Mouse (Mus musculus): ENCODE results near the gene Traf4. TPM values are rescaled to one million over a fixed set of nuclear protein-coding genes. Genes with fewer than 3 reads are reported as not detected.

Gene Traf4
- polyA plus RNA-seq, 1 experiment from 2014 or later: 53.8 TPM

DNA sequence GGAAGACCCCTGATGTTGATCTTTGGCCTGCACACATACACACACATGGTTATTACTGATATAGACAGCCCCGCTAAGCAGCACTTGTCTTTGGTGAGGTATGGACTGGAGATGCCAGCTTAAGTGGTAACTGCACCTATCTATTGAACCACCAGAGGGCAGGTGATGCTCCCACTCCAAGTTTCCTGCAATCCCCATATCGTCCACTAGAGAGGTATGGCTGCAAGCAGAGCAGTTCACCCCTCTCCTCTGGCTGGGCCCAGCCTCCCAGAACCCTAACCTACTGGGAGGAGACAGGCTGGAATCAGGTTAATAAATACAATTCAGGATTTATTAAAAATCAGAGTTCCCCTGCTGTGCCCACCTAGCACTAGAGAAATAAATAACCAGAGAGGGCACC, 6.3 kb downstream of the Traf4 start:
- DNase-seq (ENCODE audit: low spot score): peak; percentile 68
- H3K9ac ChIP-seq (ENCODE audit: low read depth, low read length): no peak overlapping the region
- WGBS: 23% methylated on average over 2 of the region's 2 CpGs
- no peak overlapping the region for H3K27ac ChIP-seq (ENCODE audit: low read depth, low read length)
- no peaks in the 10 kb centered on the region for H3K27me3 ChIP-seq (replicated peaks; ENCODE audit: control insufficient read depth, insufficient read depth, low read length)
- no peak overlapping the region for H3K4me2 ChIP-seq
- H3K4me1 ChIP-seq (replicated peaks; ENCODE audit: control insufficient read depth, insufficient read depth, low read length): peaks cover 23% of the 10 kb centered on the region
- H3K4me3 ChIP-seq (ENCODE audit: low read depth, low read length): no peak overlapping the region
- H3K9me3 ChIP-seq (ENCODE audit: control insufficient read depth, low read length): no peaks in the 10 kb centered on the region
- H3K36me3 ChIP-seq (ENCODE audit: control insufficient read depth, insufficient read depth, low read length): peaks cover 57% of the 10 kb centered on the region
- ATAC-seq (replicated peaks; ENCODE audit: low FRiP score): peak; percentile 67

DNA sequence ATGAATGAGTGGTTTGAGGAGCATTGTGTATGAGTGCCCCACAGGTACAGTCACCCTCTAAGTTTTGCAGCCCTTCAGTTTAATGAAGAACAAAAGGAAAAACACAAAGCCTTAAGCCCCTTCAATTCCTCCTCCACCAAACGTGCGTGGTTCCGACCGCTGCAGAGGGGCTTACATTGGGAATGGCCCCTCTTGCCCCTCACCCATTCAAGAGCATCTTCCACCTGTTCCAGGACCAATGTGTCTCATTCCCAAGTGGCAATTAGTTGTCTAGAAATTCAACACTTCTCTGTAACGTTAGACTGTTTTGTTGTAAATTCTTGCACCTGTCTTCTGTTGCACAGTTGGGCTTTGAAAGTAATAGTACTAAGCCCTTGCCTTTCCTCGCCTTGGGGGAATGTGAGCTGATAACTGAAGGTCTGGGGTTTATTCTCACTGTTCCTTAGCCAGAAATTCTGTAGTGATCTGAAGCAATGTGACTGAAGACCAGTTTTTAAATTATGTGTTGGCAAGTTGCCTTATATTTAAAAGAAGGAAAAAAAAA, 9.2 kb downstream of the Traf4 start:
- H3K36me3 ChIP-seq (ENCODE audit: control insufficient read depth, insufficient read depth, low read length): peaks cover 60% of the 10 kb centered on the region
- no peak overlapping the region for H3K4me3 ChIP-seq (ENCODE audit: low read depth, low read length)
- no peak for ATAC-seq (replicated peaks; ENCODE audit: low FRiP score)
- DNase-seq (ENCODE audit: low spot score): no peak
- 84% methylated on average over 6 of the region's 6 CpGs for WGBS
- no peak overlapping the region for H3K9ac ChIP-seq (ENCODE audit: low read depth, low read length)
- 0 out of 2 replicates have a peak, but pooled peaks cover 3% of the 10 kb centered on the region for H3K4me1 ChIP-seq (replicated peaks; ENCODE audit: control insufficient read depth, insufficient read depth, low read length)
- no peaks in the 10 kb centered on the region for H3K27me3 ChIP-seq (replicated peaks; ENCODE audit: control insufficient read depth, insufficient read depth, low read length)
- H3K9me3 ChIP-seq (ENCODE audit: control insufficient read depth, low read length): no peaks in the 10 kb centered on the region
- H3K27ac ChIP-seq (ENCODE audit: low read depth, low read length): no peak overlapping the region
- H3K4me2 ChIP-seq: no peak overlapping the region

DNA sequence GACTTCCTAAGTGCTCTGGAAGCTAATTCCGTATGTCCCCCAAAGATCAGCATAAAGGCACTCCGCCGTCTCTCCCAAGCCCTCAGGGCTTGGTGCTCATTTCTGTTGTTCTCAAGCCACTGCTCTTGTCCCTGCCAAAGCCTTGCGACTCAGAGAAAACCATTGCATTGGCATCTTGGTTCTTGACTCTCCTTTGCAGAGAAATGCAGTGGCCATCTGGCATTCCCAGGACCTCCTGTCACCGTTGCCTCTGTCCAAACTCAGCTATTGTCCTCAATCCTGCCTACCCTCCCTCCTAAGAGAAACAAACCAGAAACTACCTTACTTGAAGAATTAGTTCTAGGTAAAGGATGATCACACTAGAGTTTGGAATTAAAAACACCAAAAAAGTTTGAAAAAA, 9.7 kb downstream of the Traf4 start:
- Histone ChIP-seq H3K36me3 (ENCODE audit: control insufficient read depth, insufficient read depth, low read length) (peaks cover 59% of the 10 kb centered on the region), H3K4me1 (replicated peaks; ENCODE audit: control insufficient read depth, insufficient read depth, low read length) (0 out of 2 replicates have a peak, but pooled peaks cover 3% of the 10 kb centered on the region), H3K4me2 (no peak overlapping the region), H3K4me3 (ENCODE audit: low read depth, low read length) (no peak overlapping the region), H3K9ac (ENCODE audit: low read depth, low read length) (no peak overlapping the region), H3K27ac (ENCODE audit: low read depth, low read length) (no peak overlapping the region), H3K27me3 (replicated peaks; ENCODE audit: control insufficient read depth, insufficient read depth, low read length) (no peaks in the 10 kb centered on the region), H3K9me3 (ENCODE audit: control insufficient read depth, low read length) (no peaks in the 10 kb centered on the region)
- DNase-seq (ENCODE audit: low spot score) (no peak), ATAC-seq (replicated peaks; ENCODE audit: low FRiP score) (no peak)
- 82% methylated on average over 5 of the region's 5 CpGs for WGBS

DNA sequence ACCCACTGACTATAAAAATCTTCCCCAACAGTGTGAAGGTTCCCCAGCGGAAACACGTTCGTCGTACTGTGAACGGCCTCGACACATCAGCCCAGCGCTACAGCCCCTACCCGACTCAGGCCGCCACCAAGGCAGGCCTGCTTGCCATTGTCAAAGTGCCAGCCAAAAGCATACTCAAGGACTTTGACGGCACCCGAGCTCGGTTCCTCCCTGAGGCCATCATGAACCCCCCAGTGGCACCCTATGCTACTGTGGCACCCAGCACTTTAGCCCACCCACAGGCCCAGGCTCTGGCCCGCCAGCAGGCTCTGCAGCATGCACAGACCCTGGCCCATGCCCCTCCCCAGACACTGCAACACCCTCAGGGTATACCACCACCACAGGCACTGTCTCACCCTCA, 11.6 kb downstream of the Traf4 start:
- Histone ChIP-seq H3K9ac (ENCODE audit: low read depth, low read length) (no peak overlapping the region), H3K4me1 (replicated peaks; ENCODE audit: control insufficient read depth, insufficient read depth, low read length) (no peaks in the 10 kb centered on the region), H3K36me3 (ENCODE audit: control insufficient read depth, insufficient read depth, low read length) (peaks cover 52% of the 10 kb centered on the region), H3K27me3 (replicated peaks; ENCODE audit: control insufficient read depth, insufficient read depth, low read length) (no peaks in the 10 kb centered on the region), H3K4me2 (no peak overlapping the region), H3K27ac (ENCODE audit: low read depth, low read length) (no peak overlapping the region), H3K4me3 (ENCODE audit: low read depth, low read length) (no peak overlapping the region), H3K9me3 (ENCODE audit: control insufficient read depth, low read length) (no peaks in the 10 kb centered on the region)
- 89% methylated on average over 13 of the region's 13 CpGs for WGBS
- DNase-seq (ENCODE audit: low spot score) (no peak), ATAC-seq (replicated peaks; ENCODE audit: low FRiP score) (no peak)

DNA sequence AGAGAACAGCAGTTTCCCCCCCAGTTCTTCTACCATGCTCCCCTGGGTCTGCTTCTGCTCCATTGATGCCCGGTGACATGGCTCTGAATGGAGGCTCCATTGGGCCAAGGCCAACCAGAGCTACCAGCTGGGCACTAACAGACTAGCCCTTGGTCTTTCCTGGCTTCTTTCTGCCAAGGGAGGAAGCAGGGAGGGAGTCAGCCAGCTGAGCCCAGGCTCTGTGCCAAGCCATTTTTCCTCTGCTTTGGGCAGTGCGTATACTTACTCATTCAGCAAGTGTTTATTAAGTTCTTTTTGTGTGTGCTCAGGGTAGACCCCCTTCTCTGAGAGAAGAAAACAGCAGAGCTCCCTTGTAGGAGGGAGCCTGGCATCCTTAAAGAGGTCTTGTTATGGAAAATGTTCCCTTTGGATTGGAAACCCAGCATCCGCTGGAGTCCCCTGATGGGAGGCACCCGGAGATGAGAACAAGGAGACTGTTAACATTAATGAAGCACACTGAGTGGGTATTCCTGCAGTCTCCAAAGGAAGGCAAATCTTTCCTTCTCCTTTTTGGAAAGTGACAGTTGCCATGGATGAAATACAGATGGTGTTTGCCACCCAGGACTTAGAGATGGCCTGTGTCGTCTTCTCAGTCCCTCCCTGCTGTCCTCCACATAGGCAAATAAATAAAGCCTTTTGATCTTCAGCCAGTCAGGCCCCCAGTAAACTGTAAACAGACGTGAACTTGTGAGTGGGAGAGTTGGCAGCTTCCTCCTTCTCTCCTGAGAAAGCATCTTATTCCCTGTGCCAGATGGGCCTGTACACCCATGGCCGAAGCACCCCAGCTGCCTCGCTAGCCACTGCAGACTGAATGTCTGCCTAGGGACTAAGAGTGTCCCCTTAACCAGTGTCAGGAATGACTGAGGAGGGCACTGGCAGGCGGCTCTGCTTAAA, 12.8 kb downstream of the Traf4 start:
- Histone ChIP-seq H3K9ac (ENCODE audit: low read depth, low read length) (no peak overlapping the region), H3K4me2 (no peak overlapping the region), H3K27me3 (replicated peaks; ENCODE audit: control insufficient read depth, insufficient read depth, low read length) (no peaks in the 10 kb centered on the region), H3K9me3 (ENCODE audit: control insufficient read depth, low read length) (no peaks in the 10 kb centered on the region), H3K27ac (ENCODE audit: low read depth, low read length) (0 out of 2 replicates have a peak overlapping the region, but pooled peaks have one; percentile 38), H3K4me3 (ENCODE audit: low read depth, low read length) (no peak overlapping the region; the same call in 1 of the 2 replicates), H3K36me3 (ENCODE audit: control insufficient read depth, insufficient read depth, low read length) (peaks cover 46% of the 10 kb centered on the region), H3K4me1 (replicated peaks; ENCODE audit: control insufficient read depth, insufficient read depth, low read length) (no peaks in the 10 kb centered on the region)
- WGBS: 83% methylated on average over 9 of the region's 9 CpGs
- ATAC-seq (replicated peaks; ENCODE audit: low FRiP score) (no peak), DNase-seq (ENCODE audit: low spot score) (no peak)

DNA sequence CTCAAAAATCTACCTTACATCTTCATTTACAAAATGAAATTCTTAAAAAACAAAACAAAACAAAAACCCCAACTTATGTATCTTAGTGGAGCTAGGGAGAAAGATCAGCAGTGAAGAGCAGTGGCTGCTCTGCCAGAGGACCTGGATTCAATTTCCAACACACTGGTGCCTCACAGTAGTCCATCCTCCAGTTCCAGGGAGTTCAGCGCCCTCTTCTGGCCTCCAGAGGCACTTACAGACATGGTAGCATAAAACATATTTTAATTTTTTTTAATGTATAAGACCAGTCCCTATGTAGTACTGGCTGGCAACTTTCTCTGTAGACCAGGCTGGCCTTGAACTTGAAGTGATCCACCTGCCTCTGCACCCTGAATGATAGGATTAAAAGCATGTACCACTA, 14.2 kb downstream of the Traf4 start:
- Histone ChIP-seq H3K36me3 (ENCODE audit: control insufficient read depth, insufficient read depth, low read length) (peaks cover 41% of the 10 kb centered on the region), H3K4me3 (ENCODE audit: low read depth, low read length) (no peak overlapping the region), H3K4me2 (no peak overlapping the region), H3K9me3 (ENCODE audit: control insufficient read depth, low read length) (no peaks in the 10 kb centered on the region), H3K27ac (ENCODE audit: low read depth, low read length) (no peak overlapping the region), H3K9ac (ENCODE audit: low read depth, low read length) (no peak overlapping the region), H3K27me3 (replicated peaks; ENCODE audit: control insufficient read depth, insufficient read depth, low read length) (no peaks in the 10 kb centered on the region), H3K4me1 (replicated peaks; ENCODE audit: control insufficient read depth, insufficient read depth, low read length) (no peaks in the 10 kb centered on the region)
- ATAC-seq (replicated peaks; ENCODE audit: low FRiP score) (no peak), DNase-seq (ENCODE audit: low spot score) (no peak)
- 29% methylated on average over 1 of the region's 1 CpGs for WGBS

DNA sequence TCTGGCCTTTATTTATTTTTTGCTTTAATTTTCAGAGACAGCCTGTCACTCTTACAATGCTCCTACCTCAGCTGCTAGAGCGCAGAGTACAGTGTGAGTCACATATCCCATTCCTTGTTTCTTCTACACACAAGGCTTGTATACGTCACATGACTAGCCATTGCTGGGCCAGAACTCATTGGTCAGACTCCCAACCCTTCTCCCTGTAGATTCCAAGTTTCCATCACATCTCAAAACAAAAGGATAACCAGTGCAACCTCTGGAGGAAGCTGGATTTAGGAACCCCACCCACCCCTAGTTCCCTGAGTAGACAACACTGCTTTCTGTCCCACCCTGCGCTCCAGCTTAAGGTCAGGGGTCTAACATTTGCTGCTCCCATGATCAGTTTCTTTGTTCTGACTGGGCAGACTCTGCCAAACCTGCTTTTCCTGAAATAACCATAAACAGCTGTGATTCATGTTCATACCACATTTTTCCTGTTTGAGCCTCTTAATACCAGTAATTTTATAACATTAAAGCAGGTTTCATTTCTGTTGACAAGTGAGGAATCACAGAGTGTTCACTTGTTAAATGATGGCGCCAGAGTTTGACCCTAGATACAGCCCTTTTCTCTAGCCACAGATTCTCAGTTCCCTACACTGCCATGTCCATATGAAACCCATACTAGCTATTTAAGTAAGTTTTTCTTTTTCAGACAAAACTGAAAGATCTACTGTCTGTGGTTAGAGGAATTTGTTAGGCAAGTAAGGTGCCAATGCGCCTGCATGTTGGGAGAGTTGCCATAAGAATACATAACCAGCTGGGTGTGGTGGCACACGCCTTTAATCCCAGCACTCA, 18.5 kb downstream of the Traf4 start:
- Histone ChIP-seq H3K9me3 (ENCODE audit: control insufficient read depth, low read length) (no peaks in the 10 kb centered on the region), H3K9ac (ENCODE audit: low read depth, low read length) (no peak overlapping the region), H3K27ac (ENCODE audit: low read depth, low read length) (no peak overlapping the region), H3K36me3 (ENCODE audit: control insufficient read depth, insufficient read depth, low read length) (peaks cover 16% of the 10 kb centered on the region), H3K4me1 (replicated peaks; ENCODE audit: control insufficient read depth, insufficient read depth, low read length) (no peaks in the 10 kb centered on the region), H3K4me3 (ENCODE audit: low read depth, low read length) (no peak overlapping the region), H3K27me3 (replicated peaks; ENCODE audit: control insufficient read depth, insufficient read depth, low read length) (no peaks in the 10 kb centered on the region), H3K4me2 (no peak overlapping the region)
- DNase-seq (ENCODE audit: low spot score): no peak
- no peak for ATAC-seq (replicated peaks; ENCODE audit: low FRiP score)
- 92% methylated on average over 6 of the region's 6 CpGs for WGBS

DNA sequence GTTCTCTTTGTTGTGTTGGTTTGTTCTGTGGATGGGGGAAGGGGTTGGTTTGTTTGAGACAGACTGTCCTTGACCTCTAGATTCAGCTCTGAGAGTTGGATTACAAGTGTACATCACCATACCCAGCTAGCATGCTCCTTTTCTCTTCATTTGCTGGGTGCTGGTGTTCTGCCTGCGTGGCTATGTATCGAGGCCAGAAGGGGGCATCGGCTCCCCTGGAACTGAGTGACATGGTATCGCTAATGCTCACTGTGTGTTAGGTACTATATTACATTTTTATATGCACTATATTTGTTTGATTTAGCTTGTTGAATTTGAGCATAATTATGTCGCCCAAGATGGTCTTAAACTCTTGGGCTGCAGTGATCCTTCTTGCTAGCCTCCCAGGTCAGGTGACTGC, 19.2 kb downstream of the Traf4 start:
- Histone ChIP-seq H3K4me3 (ENCODE audit: low read depth, low read length) (no peak overlapping the region), H3K27me3 (replicated peaks; ENCODE audit: control insufficient read depth, insufficient read depth, low read length) (no peaks in the 10 kb centered on the region), H3K27ac (ENCODE audit: low read depth, low read length) (no peak overlapping the region), H3K4me1 (replicated peaks; ENCODE audit: control insufficient read depth, insufficient read depth, low read length) (peaks cover 6% of the 10 kb centered on the region), H3K9ac (ENCODE audit: low read depth, low read length) (no peak overlapping the region), H3K9me3 (ENCODE audit: control insufficient read depth, low read length) (no peaks in the 10 kb centered on the region), H3K36me3 (ENCODE audit: control insufficient read depth, insufficient read depth, low read length) (peaks cover 15% of the 10 kb centered on the region), H3K4me2 (no peak overlapping the region)
- ATAC-seq (replicated peaks; ENCODE audit: low FRiP score): no peak
- 83% methylated on average over 5 of the region's 5 CpGs for WGBS
- DNase-seq (ENCODE audit: low spot score): no peak
